Mouse (Mus musculus): ENCODE results near the gene Chst1.

The Chst1 gene

DNA sequence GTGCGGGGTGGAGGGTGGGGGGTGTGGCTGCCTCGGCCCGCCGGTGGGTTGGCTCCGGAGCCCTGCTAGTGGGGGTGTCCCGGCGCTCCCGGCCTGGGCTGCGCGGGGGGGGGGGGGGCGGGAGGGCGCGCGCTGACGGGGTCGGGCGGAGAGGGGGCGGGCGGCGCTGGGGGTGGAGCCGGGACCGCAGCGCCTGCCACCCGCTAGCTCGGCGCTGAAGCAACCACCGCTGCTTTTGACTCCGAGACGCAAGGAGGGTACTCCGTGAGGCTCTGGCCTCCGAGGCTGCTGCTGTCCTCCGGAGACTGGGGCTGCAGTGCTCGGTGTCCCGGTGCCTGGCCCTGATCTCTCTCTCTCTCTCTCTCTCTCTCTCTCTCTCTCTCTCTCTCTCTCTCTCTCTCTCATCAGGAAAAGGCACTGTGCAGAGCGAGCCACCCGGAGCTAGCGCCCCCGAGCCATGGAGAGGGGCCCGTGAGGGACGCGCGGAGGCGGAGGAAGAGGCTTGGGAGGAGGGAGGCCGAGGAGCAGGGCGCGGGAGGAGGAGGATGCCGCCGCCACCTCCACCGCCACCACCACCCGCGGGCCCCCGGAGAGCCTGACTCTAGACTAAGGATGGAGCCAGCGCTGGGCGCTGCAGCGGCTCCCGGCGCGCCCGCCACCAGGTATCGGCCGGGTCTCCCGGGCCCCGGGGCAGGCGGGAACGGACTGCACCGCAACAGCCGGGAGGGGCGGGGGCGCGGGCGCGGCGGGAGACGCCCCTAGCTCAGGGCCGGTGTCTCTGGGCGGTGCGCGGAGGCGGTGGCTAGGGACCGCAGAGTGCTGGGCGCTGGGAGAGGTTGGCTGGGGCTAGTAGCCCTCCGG is at the start of gene Chst1:
TSS of gene Chst1 (plus strand) at position 221 of the 861 bp plus-strand sequence.
- peak; percentile 54 for DNase-seq

DNA sequence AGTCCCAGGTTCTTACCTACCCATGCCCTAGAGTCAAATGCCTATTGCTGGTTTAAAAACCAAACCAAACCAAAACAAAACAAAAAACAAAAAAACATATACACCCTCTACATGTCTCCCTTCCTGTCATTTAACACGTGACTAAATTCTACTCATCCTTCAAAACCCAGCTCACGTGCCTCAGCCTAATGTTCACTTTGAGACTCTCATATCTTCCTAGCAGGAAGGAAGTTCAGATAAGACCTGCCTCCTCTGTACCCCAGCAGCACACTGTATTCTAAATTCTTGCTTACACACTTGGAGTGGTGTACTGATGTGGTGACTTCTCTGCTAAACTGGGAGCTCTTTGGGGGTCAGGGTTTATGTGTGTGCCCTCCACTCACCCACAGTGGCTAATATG is 49.5 kb upstream of the Chst1 start:
- no peak for DNase-seq

DNA sequence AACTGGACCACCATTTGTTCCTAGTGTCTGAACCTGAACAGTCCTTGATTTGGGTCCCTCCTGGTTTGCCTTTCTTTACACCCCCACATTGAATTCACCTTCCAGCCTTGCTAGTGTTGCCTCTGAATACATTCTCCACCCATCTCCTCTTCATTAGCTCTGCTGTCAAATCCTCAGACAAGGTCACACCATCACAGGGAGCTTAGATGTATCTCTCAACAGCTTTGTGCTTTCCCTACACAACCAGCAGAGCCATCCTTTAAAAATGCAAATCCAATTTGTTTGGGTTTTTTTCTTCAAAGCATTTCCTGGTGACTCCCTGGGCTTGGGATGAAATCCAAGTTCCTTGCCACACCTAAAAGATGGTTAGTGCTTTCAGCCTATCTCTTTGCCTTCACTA is 45.0 kb upstream of the Chst1 start:
- no peak for DNase-seq

DNA sequence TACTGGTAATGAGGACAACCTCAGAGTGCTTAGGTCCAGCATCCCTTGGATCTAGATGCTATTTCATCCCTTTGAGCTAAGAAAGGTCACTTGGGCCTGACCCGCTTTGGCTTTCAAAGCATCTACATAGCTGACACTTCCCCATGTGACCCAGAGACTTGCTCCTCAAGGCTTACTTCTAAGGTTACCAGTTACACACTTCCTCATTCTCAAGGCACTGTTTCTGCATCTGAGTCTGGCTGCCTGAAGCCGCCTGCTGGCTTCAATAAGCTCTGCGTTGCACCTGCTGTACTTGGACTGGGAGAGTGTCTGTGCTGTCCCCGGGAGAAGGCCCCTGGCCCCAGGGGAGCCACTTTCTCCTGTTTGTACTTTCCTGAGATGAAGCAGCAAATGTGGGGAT is 36.6 kb upstream of the Chst1 start:
- DNase-seq: no peak

DNA sequence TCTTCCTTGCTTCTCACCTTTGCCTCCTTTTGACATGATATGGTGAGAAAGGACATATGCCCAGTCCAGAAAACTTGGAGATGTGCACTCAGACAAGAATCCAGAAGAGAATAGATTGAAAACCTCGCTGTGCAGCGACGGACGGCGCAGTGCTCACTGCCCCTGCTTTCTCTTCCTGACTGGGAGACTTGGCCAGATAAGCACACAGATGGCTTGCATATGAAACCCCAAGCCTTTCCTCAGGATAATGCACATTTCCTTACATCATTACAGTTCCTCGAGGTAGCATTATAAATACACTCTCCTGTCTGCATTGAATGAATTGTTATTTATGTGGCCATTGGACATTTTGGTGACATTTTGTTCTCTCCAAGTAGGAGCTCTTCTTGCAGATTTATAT is 28.9 kb upstream of the Chst1 start:
- no peak for DNase-seq

DNA sequence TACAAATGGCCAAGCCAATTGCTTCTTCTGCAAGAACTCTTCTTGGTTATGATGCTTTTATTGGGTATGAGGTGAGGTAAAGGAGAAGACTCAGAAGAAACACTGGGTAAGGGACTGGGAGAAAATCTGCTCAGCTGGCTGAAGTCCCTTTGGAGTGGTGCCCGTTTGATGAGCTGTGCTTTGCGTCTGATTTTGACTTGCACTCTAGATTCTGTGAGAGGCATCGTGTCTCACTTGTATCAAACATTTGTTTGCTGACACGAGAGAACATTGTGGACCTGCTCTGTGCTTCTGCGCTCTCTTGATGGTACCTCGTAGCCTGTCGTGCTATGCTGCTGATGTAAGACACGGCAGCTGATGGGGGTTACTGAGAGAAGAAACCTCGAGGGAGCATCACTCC is 21.7 kb upstream of the Chst1 start:
- no peak for DNase-seq

DNA sequence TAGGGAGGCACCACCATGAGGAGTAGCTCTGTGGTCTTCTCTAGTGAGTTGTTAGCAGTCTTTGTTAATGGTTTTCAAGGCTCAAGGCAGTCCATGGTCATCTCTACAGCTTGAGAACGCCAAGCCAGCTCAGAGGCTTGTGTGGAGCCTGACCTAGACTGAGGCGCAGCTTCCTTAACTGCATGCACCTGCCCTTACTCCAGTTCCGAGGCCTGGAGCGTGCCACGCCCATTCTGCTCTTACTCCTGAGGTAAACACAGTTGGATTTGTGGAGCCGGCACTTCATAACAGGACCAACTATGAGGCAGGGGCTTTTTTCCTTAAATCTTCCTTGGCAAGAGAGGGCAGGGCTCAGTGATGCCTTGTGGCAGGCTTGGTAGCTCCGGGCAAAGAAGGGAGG is 18.2 kb upstream of the Chst1 start:
- DNase-seq: no peak

DNA sequence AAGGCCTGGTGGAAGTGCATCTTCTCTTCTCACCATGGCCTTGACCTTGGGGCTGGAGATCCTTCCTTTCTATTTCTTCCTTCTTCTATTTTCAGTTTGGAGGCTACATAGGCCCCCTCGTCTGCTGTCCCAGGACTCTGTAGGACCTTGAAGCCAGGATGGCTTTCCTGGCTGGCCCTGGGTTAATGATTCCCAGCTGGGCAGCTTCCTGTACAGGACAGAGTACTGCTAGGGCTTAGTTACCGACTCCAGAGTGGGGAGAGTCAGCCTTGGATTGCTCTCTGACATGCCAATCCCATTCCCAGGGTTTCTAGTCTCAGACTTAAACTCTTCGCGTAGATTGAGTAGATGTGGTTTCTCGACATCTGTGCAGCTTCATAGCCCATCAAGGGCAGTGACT is 16.9 kb upstream of the Chst1 start:
- DNase-seq: no peak

DNA sequence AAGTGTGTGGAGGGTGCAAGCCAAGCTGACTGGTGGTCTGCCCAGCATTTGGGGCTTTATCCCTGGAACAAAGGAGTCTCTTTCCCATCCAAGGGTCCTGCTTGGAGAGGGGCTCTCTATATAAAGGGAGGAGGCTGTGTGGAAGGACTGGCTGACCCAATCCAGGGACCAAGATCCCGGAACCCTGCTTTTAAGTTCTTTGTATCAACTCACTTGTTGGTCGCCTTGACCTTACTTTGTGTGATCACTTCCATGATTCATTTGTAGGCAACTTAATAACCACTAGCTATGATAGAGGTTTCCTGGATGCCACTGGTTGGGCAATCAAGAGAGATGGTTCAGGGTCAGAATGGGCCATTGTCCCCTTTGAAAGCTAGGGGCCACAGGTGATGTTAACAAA is 11.7 kb upstream of the Chst1 start:
- DNase-seq: no peak

DNA sequence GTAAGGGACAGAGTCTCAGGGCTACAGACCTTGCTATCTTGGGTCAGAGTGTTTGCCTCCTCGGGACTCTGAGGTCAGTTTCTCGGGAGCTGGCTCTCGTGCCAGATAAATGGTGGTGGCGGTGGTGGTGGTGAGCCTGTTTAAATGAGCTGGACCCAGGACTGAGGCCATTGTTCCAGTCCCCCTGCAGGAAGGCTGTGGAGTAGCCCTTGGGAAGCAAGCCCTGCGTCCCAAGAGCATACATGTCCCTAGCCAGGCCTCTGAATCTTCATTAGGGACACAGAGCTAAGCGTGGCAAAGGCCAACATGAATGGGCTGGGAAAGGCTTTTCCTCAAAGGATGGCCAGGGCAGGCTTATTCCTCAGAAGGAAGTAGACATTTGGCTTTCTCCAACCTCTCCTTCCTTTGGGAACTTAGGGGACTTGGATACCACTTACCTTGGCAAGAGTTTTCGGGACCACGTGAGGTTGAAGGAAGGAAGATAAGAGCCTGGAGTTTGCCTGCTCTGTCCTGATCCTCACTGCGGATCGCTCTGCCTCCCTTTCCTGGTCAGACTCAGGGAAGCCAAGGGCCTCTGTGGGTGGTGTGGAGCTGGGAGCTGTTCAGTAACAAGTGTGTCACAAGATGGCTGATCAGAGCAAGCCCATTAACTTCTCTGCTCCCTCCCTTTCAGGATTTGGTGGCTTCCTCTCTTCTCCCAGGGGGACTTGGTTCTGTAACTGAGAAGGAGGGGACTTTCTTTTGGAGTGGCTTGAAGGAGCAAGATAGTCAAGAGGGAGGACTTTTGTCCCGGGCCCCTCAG is 4.4 kb upstream of the Chst1 start:
- DNase-seq: no peak

DNA sequence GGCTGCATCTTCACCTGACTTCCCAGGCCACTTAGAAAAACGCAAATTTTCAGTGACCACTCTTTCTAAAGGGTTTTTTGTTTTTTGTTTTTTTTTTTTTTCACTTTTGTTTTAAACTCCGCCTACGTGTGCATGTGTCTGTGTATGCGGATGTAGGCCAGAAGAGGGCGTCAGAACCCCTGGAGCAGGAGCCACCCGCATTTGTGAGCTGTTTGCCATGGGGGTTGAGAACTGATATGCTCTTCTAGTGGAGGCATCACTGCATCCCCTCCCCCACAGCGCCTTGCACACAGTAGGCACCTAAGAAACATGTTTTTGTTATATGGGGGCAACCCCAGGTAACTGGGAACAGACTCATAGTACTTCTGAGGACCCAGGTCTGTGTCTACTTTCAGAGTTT is 2.2 kb upstream of the Chst1 start:
- peak; percentile 26 for DNase-seq

DNA sequence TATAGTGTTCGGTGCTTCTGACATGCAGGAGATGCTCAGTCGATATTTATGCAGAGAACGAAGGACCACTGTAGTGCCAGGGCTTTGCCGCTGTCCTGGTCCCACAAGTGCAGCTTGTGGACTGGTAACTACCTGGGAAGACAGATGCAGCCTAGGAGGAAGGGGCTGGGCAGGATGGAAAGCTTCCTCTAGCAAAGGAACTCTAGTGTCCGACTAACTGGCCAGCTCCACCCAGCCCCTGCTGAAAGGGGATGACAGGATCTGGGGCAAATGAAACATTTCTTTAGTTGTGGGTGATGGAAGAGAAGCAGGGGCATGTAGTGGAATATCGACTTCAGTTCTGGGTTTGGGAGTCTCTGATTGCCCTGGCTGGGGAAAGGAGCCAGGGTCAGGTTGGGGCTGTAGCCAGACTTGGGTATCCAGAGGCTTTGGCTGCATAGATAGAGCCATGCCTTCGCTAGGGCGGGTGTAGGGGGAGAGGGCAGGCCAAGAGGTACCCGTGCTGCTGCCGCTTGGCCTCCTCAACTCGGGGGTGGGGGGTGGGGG is 493 bp upstream of the Chst1 start:
- no peak for DNase-seq

DNA sequence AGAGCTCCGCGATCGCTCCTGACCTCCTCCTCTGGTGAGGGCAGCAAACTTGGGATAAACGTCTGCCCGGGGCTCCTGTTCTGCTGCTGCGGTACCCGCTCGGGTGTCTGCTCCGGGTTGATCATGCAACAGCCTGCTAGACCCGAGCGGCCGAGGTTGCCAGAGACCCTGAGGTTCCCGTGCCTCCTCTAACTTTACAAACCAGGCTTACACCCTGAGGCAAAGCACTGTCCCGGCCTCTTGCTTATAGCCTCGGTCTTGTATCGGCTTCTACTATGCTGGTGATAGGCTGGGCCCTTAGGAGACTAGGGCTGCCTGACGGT is 802 bp downstream of the Chst1 start:
- DNase-seq: no peak

DNA sequence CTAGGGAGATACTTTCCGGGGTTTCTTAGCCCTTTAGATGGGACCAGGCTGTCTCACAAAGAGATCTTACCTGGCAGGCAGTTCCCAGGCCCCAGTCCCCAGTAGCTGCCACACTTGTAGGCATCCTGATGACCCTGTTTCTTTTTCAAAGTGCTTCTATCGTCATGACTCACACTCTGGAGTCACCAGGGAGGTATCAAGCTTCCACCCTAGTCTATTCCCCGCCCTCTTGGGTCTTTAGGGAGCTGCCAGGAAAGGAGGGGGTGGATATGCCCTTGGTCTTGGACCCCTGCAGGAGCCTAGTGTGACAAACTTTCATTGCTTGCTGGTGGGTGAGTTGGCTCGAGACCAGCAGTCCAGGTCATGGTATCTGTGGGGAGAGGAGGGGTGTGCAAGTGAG is 1.7 kb downstream of the Chst1 start:
- DNase-seq: no peak

DNA sequence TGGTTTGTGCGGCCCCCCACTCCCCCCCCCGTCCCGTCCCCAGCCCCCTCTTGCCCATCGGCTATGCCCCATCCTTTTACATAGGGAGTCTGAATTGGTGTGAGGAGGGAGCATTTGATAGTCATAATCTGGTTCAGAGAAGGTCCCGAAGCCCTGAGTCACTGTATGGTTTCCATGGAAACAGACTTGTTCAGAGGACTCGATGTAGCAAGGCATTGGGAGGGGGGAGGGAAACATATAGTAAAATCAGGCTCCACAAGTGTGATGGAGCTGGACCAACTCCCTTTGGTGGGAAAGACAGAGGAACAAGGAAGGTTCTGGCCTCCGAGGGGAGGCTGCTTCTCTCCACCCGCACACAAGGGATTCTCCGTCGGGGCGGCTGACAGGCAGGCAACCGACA is 2.6 kb downstream of the Chst1 start:
- DNase-seq: no peak

DNA sequence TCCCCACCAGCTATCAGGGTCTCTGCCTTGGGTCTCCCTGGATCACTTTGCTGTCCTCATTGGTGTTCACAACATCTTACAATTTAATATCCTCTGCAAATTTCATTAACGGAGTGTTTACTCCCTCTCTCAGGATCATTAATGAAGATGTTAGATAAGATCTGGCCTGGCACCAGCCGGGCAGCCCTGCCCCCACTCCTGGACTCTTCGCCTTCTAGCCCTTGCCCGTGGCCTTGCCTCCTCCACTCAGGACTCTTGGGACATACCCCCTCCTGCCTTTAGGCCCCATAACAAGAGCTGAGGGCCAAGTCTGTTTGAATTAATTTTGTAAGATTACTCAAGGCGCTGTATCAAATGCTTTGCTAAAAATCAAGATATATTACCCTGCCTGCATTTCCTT is 4.1 kb downstream of the Chst1 start:
- no peak for DNase-seq

DNA sequence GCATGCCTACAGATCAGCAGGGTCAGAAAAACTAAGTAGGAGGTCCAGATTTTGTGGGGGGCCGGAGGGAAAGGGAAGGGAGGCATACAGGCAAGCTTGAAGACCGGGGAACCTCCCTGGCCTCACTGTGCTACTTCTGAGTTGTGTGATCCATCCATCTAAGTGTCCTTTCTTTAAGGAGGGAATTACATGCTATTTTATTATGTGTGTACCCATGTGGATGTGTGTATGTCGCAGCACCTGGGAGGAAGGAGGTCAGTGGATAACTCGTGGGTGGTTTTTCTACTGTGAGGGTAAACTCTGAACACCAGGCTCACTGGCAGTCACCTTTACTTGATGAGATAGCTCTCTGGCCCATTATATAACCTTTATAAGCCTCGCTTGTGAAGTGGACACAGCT is 5.1 kb downstream of the Chst1 start:
- DNase-seq: no peak

DNA sequence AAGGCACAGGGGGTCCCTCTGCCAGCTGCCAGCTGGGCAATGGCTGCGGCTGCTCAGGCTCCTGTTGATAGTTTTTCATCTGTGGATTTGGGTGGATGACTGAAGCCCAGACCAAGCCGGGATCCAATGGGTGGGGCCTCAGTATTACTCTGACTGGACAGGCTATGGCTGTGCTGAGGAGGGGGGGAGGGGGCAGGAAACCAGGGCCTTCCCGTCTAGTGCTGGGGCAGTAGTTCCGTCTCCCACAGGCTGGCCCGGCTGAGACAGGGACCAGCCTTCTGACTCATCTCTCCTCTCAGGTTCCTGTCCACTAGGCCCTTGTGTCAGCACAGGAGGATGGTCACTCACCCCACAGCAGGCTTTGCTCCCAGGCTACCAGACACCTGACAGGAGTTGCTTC is 6.5 kb downstream of the Chst1 start:
- no peak for DNase-seq

DNA sequence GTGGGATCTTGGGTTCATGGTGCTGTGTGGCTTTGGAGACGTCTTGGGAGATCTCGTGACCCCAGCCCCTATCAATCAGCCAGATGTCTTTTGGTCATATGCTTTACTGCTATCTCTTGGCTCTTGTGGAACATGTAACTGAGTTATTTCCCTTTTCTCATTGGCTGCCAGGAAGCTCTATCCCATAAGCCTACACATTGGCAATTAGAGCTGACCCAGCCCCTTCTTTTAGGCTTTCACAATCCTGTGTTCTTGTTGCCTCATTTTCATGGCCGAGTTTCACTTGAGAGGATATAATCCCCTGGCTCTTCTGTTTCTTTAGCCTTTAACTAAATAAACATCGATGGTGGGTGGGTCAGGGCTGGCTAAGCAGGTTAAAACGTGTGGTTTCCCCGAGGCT is 7.6 kb downstream of the Chst1 start:
- DNase-seq: no peak

DNA sequence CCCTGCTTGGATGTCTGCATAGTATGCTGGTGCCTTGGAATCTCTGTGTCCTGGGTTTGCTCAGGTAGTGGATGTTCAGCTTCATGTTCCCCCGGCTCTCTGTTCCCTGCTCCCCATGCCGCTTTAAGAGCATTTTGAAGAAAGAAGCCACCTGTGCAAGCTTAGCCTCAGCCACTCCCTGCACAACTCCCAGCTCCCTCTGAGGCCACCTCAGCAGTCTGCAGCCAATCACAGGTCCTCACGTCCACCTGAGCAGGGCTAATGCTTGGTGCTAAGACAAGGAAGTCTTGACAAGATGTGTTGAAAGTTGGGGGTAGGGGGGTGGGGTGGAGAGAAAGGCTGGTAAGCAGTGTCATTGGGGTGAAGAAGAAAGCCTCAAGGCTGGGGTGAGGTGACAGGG is 8.1 kb downstream of the Chst1 start:
- DNase-seq: no peak

DNA sequence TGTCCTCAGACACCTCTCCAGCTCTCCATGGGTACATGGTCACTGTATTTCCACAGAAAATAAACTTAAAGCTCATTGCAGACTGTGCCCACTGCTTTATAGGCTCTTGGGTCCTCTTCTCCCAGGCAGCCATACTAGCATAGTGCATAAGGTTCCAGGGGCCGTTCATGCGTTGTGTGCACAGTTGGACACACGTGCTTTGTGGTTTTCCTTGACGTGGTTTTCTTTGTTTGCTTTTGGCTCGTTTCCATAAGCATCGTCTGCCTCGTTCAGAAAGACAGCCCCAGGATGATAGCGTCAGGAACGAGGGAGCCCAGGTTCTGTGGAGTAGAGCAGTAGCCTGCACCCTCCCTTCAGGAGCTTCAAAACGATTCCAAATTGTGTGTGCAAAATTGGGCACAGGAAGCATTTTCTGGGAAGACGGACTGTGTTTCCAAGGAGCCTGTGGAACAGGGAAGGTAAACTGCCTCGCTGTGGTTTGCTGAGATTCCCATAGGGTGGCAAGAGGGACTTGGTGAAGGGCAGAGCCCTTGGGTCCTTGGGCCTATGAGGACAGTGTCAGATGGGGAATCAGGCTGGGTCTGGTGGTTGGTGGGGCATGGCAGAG is 8.6 kb downstream of the Chst1 start:
- no peak for DNase-seq

DNA sequence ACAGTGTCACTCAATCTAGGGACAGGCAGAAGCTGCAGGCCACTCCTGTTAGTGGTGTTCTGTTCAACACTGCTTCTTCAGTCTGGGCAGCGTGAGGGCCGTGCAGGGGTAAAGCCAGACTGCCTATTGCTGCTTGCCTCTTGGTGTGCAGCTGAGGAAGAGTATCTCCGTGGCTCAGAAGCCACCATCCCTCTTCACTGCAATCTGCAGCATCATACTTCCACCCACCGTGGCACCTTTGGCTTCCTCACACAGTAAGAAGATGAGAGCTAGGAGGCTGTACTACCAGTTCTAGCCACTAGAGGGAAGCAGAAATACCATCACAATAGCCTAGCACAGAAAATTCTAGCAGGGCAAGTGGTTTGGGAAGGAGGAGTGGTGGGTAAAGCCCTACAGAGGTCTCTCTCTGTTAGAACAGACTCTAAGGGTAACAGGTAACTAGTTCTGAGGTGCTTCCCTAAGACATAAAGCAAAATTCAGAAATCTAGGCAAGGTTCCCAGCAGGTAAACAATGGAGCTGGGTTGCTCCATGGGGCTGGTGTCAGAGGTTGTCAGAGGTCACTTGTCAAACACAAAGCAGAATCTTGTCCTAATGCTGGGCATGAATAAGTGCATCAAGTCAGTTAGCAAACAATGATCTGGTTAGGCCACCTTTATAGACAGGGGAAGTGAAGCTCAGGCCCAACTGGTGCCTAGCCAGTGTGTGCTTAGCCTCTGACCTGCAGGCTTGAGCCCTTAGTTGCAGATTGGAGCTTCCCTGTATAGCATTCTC is 9.5 kb downstream of the Chst1 start:
- peak; percentile 55 for DNase-seq

Data from thymus, postnatal 4 days (tissue).